Mouse (Mus musculus): ENCODE measurements at regions not wholly inside any gene's neighbourhood (a gene's known extent, or its start where the extent isn't known, plus 50 kb on each side); places are given as distances from the start of the nearest gene placed in this dataset.
"Not testable (repeated sequence)": the region's sequence is repeated elsewhere in the genome, so short reads cannot be mapped to it uniquely, and the experiment has no call there.

DNA sequence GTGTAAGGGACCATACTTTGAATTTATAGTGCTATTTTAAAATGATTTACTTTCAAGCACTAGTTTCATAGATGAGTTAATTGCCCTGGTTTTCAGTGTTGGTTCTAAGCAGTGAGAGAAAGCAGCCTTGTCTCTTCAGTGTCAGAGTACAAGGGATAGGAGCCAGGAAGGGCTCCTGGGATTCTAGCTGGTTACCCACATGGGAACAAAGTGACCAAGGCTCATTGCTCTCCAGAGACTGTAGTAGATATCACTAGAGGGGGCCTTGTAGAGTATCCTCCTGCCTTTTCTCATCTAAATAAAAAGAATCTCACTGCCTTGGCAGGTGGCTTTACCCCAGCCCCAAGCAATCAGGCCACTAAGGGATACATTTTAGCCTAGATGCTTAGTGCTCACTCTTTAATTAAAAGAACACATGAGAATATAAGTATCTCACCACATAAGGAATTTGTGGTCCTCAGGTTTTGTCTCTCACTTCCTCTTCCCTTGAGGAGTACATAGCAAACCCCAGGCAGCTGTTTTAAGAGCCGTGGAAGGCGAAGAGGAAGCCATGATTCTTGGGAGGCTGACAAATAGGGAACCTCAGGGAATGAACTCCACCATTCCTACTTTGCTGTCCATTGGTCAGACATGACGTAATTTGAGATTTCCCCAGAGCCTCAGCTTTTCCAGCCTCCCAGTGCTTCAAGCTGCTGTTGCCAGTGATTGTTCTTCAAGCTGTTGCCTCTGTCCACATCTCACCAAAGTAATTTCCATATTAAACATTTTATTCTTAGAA is 449.2 kb upstream of the Ube2e3 start:
- peak; percentile 10 for DNase-seq (ENCODE audit: low read depth)

DNA sequence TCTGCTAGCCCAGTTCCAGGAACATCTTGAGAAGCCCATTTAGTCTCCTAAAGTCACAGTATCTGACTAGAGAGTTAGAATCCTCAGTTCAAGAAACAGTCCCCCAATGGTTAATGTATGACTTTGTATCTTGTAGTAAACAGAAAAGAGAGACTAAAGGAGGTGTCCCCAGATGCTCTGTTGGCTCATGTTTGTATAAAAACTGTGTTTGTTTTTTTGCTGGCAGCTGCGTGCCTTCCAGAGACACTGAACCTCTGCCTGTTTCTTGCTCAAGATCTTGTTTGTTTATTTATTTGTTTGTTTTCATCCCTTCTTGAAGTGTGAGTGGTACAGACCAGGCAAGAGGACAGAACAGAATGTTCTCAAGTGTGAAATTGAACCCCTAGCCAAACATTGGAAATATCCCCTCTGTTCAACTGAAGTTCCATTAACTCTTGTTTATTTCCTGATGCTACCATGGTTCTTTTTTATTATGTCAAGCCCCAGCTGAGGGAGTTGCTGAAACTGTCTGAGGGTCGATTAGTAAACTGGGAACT is 451.3 kb upstream of the Ube2e3 start:
- DNase-seq (ENCODE audit: low read depth): no peak

DNA sequence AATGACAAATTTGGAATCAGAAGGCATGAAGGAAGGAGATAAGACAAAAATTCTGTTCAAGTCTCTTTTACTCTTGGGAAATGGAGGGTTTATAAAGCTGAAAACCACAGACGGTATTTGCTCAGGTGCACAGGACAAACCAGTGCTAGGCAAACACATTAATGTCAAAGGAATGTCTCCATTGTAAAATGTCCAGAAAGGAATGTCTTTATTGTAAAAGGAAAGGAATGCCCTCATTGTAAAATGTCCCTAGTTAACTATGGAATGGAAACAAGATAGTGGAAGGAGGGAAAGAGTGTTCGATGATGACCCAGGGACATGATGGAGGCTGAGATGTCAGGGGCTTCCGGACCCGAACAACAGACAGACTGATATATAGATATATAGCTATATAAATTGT is 454.9 kb upstream of the Ube2e3 start:
- DNase-seq (ENCODE audit: low read depth): no peak

DNA sequence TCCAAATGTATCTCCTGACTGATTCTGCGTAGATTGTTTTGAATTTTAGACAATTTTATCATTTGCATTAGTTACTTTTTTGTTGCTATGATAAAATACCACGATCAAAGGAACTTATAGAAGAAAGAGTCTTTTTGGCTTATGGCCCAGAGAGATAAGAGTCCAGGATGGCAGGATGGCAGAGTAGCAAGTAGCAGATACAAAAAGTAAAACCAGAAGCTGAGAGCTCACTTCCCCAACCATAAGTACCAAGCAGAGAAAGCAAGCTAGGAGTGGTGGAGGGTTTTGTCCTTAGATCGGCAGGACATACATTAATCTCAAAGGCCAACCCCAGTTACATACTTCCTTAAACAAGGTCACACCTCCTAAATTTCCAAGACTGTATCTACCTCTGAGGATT is 457.7 kb upstream of the Cwc22 start:
- no peak for DNase-seq (ENCODE audit: low read depth)

DNA sequence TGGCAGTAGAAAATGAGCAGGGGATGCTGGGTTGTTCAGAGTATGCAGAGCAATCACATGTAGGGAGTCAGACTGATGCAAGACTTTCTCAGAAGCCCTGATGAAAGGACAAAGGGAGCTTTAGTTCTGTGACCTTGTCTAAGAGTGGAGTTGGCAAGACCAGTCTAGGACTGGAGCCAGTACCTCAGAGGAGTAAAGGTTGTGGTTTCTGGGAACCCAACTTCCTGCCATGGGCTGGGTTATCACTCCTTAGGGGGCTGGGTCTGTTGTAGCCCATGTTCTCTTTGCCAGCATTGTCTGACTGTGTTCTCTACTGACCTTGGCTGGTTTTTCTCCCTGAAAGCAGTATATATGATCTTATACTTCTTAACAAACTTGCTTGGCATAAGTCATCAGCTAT is 453.1 kb upstream of the Cwc22 start:
- DNase-seq (ENCODE audit: low read depth): peak; percentile 79

DNA sequence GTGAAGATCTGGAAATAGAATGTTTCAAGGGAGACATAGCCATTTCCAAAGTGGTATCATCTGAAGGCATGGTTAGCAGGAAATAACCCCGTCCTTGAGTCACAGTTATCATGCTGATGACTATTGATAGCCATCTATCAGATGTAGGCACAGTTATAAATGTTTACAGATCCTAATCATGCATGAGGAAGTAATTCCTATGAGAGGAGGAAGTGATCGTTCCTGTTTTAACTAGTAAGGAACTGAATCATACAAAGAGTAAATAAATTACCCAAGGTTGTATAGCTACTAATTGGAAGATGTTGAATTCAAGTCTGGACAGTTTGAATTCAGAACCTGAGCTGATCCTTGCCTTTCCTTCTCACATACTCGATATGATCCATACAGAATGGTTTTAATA is 450.7 kb upstream of the Cwc22 start:
- DNase-seq (ENCODE audit: low read depth): no peak

DNA sequence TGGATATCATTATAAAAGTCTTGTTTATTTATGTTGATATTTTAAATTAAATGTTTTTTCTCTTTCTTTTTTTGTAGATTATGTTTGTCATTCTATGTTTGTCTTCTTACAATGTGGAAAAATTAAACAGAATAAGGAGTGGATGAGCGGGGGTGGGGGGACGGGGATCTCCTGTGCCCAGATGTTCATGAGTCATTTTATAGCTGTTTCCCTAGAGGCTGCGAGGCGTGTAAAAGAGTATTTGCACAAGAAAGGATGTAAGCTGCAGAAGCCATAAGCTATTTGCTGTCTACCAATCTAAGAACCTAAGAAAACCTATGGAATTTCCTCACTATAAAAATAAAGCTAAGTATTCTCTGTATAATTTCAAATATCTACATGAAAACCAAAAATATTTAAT is 446.9 kb upstream of the Cwc22 start:
- no peak for DNase-seq (ENCODE audit: low read depth)

DNA sequence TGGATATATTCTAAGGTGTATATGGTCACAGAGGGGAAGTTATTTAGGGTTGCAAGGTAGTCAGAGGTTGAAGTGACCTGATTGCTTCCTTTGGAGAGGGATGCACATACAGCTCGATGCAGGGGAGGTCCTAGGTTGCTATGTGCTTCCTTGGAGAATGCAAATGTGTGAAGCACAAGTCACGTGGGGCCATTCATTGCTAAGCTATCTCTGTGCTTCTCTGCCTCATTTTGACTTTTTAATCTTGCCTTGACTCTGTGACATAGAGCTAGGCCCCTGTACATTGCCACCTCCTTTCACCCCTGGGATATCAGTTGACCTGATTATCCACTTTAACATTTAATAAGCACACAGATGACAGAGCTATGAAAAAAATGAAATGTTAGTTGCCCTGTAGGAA is 446.2 kb upstream of the Cwc22 start:
- no peak for DNase-seq (ENCODE audit: low read depth)

DNA sequence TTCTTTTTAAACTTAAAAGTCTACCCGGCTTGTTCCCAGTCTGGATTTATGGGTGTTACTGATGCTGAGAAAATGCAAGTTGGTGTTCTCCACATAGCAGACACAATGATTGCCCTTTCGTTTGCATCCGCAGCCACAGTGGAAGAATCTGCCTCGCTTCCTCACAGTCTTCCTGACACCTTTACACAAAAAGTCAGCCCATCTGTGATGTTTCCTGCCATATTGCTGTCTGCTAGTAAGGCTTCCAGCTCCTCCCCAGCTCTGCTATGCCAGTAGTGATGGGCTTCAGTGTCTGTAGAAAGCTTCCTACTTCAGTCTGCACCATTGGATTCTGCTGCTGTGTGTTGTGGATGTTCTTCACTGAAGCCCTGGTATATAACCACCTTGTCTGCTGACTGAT is 441.8 kb upstream of the Cwc22 start:
- DNase-seq (ENCODE audit: low read depth): no peak

DNA sequence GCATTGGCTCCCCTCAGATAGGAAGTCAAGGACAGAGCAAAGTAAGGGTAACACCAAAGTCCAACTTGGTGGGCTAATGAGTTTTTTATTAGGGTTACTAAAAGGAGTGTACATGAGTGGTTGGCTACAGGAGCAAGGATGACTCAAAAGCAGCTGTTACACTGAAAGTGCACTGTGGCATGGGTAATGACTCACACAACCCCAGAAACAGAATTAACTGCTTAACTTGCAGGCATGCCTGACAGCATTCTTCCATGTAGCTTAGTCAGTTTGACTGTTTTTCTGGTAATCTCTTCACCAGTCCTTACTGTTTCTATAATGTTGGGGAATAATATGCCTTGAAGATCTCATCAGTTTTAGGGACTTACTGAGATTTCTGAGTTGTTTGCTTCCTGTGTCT is 435.1 kb upstream of the Cwc22 start:
- DNase-seq (ENCODE audit: low read depth): peak; percentile 67

DNA sequence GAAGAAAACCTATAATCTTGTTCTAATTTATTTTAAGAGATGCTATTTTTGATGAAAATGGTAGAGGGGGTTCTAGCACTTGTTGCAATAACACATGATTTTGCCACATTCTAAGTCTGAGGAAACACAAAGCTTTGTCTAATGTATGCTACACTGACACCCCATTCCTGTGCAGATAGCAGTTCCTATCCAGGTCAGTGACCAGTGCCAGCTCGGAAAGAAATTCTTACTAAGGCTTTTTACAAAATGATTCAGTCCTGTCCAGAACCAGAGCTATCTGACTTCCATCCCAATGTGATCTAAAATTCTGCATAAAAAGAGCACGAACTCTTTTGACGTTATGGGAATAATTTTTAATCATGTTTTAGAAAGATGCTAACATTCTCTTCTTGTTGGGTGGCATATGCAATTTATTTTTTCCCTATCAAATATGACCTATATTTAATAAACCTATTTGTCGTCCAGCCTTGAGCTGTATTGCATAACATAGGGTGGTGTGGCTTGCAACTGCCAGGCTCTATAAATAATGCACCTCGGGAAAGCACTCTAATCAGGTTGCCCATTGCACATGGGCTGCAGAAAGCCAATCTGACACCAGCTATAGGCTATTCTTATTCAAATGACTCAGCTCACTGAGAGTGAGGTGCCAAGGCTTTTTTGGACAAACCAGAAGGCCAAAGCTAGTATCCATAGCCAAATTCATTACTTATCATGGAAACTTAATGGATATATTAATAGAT is 385.7 kb upstream of the Cwc22 start:
- DNase-seq (ENCODE audit: low read depth): no peak

DNA sequence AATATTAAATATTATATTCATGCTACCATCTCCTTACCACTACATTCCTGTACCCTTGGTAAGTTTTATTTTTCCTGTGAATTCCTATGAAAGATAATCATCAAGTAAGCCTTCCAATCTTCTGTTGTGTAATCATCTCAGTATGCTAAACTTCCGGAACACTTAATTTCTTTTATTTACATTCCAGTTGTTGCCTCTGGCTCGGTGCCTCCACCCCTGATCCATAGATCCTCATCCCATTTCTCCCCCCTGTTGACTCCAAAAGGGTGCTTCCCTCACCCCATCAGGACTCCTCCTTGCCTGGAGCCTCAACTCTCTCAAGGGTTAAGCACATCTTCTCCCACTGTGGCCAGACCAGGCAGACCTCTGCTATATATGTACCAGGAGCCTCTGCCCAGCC is 379.9 kb upstream of the Cwc22 start:
- no peak for DNase-seq (ENCODE audit: low read depth)

DNA sequence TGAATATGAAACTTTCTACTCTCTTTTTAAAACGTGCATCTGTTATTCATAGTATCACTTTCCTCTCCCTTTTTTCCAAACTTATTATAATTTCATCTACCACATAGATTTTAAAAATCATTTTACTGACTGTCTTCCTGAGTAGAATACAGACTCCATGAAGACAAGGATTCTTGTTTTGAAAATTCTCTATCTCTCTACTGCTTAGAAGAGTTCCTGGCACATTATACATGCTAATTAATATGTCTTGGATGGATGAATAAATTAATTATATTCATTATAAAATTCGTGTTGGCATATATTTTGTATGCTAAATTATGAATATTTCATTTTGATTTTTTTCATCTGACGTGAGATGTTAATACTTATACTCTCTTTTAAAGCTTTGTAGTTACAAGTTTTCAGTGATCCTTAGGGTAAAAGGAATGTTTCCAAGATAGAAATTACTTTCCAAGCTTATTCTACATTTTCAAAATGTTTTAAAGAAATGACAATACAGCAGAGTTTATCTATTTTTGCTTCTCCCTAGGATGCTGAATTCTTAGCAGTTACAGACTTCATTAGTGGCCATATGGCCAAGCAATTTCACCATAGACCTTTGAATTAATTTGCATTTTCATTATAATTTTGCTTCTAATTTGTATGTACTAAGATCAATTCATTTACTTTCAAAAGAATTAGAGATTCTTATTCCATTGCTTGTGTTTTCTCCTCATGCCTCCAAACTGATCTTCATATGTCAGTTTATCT is 376.2 kb upstream of the Cwc22 start:
- DNase-seq (ENCODE audit: low read depth): no peak

DNA sequence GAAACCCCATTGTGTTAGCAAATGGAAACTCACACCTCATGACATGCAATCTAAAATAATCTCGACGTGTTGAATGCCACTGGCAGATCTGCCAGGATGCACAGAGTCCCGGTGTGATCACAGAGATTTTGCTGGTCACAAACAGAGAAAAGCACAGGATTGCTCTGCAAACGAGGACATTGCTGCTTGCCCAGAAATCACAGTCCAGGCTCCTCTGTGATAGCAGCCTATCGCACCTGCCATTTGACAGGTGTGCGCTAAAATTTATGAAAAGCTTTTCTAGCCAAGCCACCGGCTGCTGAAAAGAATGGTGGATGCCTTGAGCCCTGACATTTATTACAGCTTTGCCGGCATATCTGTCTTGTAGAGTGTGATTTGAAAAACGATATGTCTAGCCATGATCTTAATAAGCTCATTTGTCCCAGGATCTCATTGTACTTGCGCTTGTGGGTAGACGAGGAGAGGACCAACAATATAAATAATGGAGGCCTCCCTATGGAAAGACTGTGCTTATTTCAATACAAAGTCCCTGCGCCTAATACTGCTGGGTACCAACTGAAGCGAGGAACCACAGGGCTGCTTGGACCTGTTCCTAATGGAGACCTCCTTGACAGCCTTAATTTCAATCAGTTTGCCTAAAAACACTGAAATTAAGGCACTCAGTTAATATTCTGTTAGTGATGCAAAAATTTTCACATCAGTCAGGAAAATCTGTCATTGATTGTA is 365.8 kb upstream of the Cwc22 start:
- DNase-seq (ENCODE audit: low read depth): no peak

DNA sequence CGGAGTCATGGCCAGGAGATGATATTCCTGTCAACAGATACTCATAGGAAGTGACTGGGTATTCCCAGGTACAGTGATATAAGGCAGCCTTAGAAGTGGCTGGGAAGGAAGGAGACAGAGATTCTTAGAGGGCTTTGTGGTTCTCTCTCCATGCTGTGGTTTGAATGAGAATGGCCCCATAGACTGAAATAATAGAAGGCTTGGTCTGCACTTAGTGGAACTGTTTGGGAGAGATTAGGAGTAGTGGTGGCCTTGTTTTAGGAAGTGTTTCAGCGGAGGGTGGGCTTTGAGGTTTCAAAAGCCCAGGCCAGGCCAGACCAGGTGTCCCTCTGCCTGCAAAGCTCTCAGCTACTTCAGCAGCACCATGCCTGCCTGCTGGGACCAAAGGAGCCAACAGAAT is 363.2 kb upstream of the Cwc22 start:
- DNase-seq (ENCODE audit: low read depth): no peak

DNA sequence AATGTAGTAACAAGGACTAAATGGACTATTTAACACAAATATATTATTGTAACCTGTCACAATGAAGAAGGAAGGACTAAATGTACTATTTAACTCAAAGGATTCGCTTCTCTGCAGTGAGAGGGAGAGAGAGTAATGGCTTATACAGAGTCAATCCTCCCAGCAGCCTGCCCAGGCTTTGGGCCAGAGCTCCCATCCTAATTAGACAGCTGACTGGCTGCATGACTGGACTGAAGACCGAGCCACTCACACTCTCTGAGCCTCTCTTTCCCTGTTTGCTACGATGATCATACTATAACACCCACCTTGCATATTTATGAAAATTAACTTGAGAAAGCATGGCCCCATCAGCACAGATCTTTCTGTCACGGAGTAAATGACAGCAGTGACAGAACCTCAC is 360.7 kb upstream of the Cwc22 start:
- DNase-seq (ENCODE audit: low read depth): no peak

DNA sequence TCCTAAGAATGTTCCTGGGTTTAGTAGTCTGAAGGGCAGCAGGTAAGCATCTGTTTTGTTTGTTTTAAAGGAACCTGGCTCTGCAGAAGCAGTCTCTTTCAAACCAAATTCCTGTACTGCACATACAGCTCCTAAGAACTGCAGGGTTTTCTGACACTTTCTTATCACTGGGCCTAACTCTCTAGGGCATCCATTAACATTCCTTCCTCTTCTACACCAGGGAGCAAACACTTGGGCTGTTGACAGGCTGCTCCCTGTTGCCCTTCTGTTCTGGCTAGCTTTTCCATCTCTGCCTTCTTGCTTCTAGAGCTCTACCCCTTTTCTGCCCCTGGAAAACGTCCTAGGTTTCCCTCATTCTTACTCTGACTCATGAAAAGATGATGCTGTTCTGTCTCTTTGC is 345.5 kb upstream of the Cwc22 start:
- no peak for DNase-seq (ENCODE audit: low read depth)

DNA sequence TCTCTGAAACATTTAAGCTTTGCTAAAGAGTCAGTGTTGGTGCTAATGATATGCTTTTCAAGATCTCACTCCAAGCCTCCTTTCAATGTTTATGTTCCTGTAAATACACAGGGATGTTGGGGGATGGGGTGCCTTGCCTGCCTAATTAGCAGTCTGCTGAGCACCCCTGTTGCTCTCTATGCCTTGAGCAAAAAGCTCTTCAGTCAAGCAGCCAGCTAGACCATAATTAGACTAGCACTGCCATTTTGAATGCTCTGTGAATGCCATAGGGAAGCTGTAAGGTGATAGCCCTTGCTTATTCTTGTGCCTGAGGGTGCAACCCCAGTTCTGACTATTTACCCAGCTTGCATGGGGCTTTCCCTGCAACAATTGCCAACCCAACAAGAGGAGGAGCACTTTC is 338.6 kb upstream of the Cwc22 start:
- DNase-seq (ENCODE audit: low read depth): no peak

DNA sequence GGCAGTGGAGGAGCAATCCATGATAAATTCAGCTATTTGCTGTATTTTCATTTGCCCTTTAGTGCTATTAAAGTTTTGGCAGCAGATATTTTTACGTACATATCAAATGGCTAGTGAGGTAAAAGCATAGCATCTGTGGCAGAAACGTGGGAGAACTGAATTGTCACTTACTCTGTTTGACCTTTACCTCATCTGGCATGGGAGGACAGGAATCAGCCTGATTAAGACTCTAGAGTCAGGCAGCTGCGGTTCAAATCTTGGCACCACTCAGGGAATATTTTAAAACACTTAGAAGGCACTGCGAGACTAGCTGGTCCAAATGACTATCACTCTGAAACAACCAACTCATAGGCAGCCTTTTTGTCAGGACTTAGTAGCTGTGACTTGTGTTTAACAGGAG is 337.4 kb upstream of the Cwc22 start:
- no peak for DNase-seq (ENCODE audit: low read depth)

DNA sequence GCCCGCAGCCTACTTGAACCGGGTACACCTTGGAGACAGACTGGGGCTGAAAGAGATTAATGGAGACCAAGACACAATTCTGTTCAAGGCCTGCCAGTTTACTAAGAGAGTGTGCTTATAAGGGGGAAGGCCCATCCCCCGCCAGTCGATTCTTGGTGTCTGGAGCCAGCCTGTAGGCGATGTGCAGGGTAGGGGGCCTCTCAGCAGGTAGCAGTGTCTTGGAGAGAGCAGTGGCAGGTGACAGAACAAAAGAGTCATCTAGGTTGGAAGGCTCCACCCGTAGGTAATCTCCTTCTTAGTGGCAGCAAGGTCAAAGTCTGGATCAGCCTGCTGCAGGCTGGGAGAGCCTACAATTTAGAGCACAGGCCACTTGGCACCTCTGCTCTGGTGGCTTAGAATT is 335.7 kb upstream of the Cwc22 start:
- not testable (repeated sequence) for DNase-seq (ENCODE audit: low read depth)

DNA sequence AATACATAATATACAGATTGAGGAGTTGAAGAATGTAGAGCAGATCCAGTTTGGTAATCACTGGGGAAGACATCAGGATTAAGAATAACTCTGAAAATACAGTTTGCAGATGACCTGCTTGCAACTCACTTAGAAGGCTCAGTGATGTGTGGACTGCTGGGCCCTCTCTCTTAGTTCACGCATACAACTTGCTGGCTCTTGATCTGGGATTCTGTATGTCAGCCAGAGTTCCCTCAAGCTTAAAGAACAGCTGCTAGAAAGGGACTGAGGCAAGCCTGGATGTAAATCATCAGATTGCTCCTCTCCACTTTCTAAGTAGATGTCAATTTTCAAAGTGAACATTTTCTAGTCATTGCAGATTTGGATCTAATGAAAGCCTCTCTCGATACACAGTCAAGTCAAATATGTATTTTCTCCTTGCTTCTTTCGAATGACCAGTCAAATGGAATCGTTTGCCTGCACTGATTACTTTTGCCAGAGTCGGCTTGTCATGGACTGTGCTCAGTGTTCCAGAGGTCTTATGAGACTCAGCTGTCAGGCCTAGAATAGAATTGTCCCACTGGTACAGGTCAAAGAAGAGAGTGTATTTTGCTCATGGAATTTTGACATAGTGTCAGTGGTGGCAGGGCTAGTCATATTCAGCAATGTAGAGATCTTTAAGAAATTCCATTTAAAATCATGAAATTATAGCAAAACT is 334.2 kb upstream of the Cwc22 start:
- DNase-seq (ENCODE audit: low read depth): no peak
